Mouse (Mus musculus) large intestine, adult 2 months (tissue): Measurements from ENCODE around the gene Tmem161a. TPM values are rescaled to one million over a fixed set of nuclear protein-coding genes. Genes with fewer than 3 reads are reported as not detected.

Experiments used
- DNase-seq: peaks from one replicate; pipeline ENCODE4 v3.0.0-alpha.2; 2012; ENCODE audit warnings: low read depth, low spot score
- WGBS: fragments of 180-500 bp; shearing (Covaris S2); methylation state at CpG from one replicate; pipeline ENCODE4 v1.1.7; 2018; 5-methylcytosine and 5-hydroxymethylcytosine counted together
- polyA plus RNA-seq: library from polyadenylated mRNA; depleted of rRNA; stranded (reverse); fragments of >200 nt; gene quantifications from 2 replicates; pipeline ENCODE4 v1.2.3, GENCODE M21; 2012; rRNA removed

Tmem161a gene
- polyA plus RNA-seq, result 52.9 and 69.2 TPM in 2 replicates

GRCm38 (mm10) chr8:70172043-70172681 lies at the start of gene Tmem161a:
Tmem161a (plus strand) TSS chr8:70172356.
- peak; percentile 92 for DNase-seq
- 2% methylated on average over 27 of the region's 27 CpGs for WGBS

- no peak for DNase-seq
- WGBS, result 48% methylated on average over 2 of the region's 2 CpGs
Observed at GRCm38 (mm10) chr8:70122863-70123262, 49.3 kb upstream of the Tmem161a start.

GRCm38 (mm10) chr8:70124992-70125391 lies 47.2 kb upstream of the Tmem161a start:
- 58% methylated on average over 8 of the region's 8 CpGs for WGBS
- no peak for DNase-seq

- 51% methylated on average over 3 of the region's 3 CpGs for WGBS
- no peak for DNase-seq
Observed at GRCm38 (mm10) chr8:70128435-70128834, 43.7 kb upstream of the Tmem161a start.

- WGBS, result 37% methylated on average over 9 of the region's 9 CpGs
- peak; percentile 76 for DNase-seq
Observed at GRCm38 (mm10) chr8:70129309-70129952, 42.7 kb upstream of the Tmem161a start.

GRCm38 (mm10) chr8:70130066-70130465 lies 42.1 kb upstream of the Tmem161a start:
- 90% methylated on average over 3 of the region's 3 CpGs for WGBS
- DNase-seq, result no peak

GRCm38 (mm10) chr8:70131166-70131883 lies 40.8 kb upstream of the Tmem161a start, which contains the start of gene Nr2c2ap:
Nr2c2ap (plus strand) TSS chr8:70131333.
- 1% methylated on average over 37 of the region's 37 CpGs for WGBS
- DNase-seq, result peak; percentile 76

GRCm38 (mm10) chr8:70134086-70134485 lies 38.1 kb upstream of the Tmem161a start:
- DNase-seq, result no peak
- 90% methylated on average over 5 of the region's 5 CpGs for WGBS

GRCm38 (mm10) chr8:70134931-70135330 lies 37.2 kb upstream of the Tmem161a start:
- no peak for DNase-seq
- 95% methylated on average over 9 of the region's 9 CpGs for WGBS

GRCm38 (mm10) chr8:70136591-70136990 lies 35.6 kb upstream of the Tmem161a start:
- DNase-seq, result no peak
- 86% methylated on average over 4 of the region's 4 CpGs for WGBS

GRCm38 (mm10) chr8:70137890-70138289 lies 34.3 kb upstream of the Tmem161a start:
- 71% methylated on average over 4 of the region's 4 CpGs for WGBS

GRCm38 (mm10) chr8:70139026-70139857 lies 32.9 kb upstream of the Tmem161a start, which contains the start of the genes Rfxank, Borcs8 and Mef2b:
Rfxank (minus strand) TSS chr8:70139154.
Borcs8 (plus strand) TSS chr8:70139499.
Mef2b (plus strand) TSS chr8:70139711.
- WGBS, result under 1% methylated on average over 46 of the region's 46 CpGs

More at GRCm38 (mm10) chr8:70137890-70138289, 34.3 kb upstream of the Tmem161a start:
- DNase-seq, result no peak

GRCm38 (mm10) chr8:70139981-70140380 lies 32.2 kb upstream of the Tmem161a start:
- 2% methylated on average over 9 of the region's 9 CpGs for whole genome bisulfite sequencing
- no peak for DNase-seq

More at GRCm38 (mm10) chr8:70139026-70139857, 32.9 kb upstream of the Tmem161a start, which contains the start of the genes Rfxank, Borcs8 and Mef2b:
- peak; percentile 94 for DNase-seq

- 77% methylated on average over 7 of the region's 7 CpGs for WGBS
- DNase-seq, result no peak
Observed at GRCm38 (mm10) chr8:70147678-70148607, 24.2 kb upstream of the Tmem161a start.

GRCm38 (mm10) chr8:70150158-70150557 lies 22.0 kb upstream of the Tmem161a start:
- WGBS, result 20% methylated on average over 13 of the region's 13 CpGs

GRCm38 (mm10) chr8:70152537-70153257 lies 19.5 kb upstream of the Tmem161a start:
- DNase-seq, result peak; percentile 51
- 11% methylated on average over 22 of the region's 22 CpGs for WGBS

More at GRCm38 (mm10) chr8:70150158-70150557, 22.0 kb upstream of the Tmem161a start:
- no peak for DNase-seq

GRCm38 (mm10) chr8:70157240-70157800 lies 14.8 kb upstream of the Tmem161a start:
- WGBS, result 96% methylated on average over 1 of the region's 1 CpGs
- no peak for DNase-seq
